ENCODE assay signal across 7 mouse cellular contexts in the genomic region with DNA sequence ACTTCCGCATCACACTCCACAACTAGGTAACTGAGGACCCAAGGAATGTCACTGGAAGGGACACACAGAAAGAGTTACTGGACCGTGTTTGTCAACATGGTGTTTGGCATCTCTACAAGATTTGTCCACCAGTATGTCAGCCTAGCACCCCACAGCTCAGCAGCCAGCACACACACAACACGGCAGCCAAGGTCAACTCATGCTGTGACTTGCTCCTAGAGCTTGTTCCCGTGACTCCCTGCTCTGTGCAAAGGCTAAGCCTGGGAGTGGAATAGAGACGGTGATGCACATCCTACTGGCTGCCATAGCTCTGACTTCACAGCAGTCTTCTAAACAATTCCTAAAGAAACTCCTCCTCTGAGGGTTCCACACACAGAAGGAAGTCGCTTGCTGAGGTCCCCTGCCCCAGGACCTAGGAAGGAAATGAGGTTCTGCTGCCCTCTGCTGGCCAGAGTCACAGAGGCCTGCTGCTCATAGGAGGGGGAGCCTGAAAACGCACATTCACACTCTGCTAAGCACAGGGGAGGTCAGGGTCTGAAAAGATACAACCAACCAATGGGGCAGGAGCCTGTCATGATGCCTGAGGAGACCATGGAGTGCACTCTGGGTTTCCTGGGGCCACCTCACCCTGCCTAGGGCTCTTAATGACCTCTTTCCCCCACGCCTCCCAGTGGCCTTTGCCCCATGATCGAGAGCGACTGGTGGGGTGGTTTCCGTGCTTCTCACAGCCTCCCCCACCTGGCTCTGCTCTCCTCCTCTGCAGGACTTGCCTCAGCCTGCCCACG. TPM values are rescaled to one million over a fixed set of nuclear protein-coding genes. Genes with fewer than 3 reads are reported as not detected.
DNase-seq lines count a peak whose midpoint lies in the region; ATAC-seq lines count a peak whose summit lies in the region.

No protein-coding gene starts in this region.

- H3K4me3 ChIP-seq in limb, embryonic 10.5 days = no peak overlapping the region
- H3K4me3 ChIP-seq in midbrain, embryonic 12.5 days = no peak overlapping the region

- peaks cover 87% of the 10 kb centered on the region for H3K36me3 ChIP-seq in limb, embryonic 10.5 days
- H3K36me3 ChIP-seq in midbrain, embryonic 12.5 days = peaks cover 75% of the 10 kb centered on the region

- peaks cover 15% of the 10 kb centered on the region for H3K4me1 ChIP-seq in limb, embryonic 10.5 days
- peaks cover 8% of the 10 kb centered on the region for H3K4me1 ChIP-seq in midbrain, embryonic 12.5 days

- peak; percentile 91 for ATAC-seq in inflammation-experienced regulatory T-cells, adult 6 months
- peak; percentile 76 for ATAC-seq in midbrain, embryonic 12.5 days (ENCODE audit: low FRiP score, low read depth)

- H3K27me3 ChIP-seq in limb, embryonic 10.5 days (ENCODE audit: low read depth, poor library complexity, severe bottlenecking) = no peaks in the 10 kb centered on the region
- H3K27me3 ChIP-seq in midbrain, embryonic 12.5 days = no peaks in the 10 kb centered on the region

- no peak overlapping the region; the same call in 1 of the 2 replicates for H3K9ac ChIP-seq in midbrain, embryonic 12.5 days (replicated peaks)

- H3K9me3 ChIP-seq in limb, embryonic 10.5 days (replicated peaks) = no peaks in the 10 kb centered on the region
- H3K9me3 ChIP-seq in midbrain, embryonic 12.5 days = no peaks in the 10 kb centered on the region

- H3K27ac ChIP-seq in limb, embryonic 10.5 days = no peak overlapping the region
- no peak overlapping the region for H3K27ac ChIP-seq in midbrain, embryonic 12.5 days (replicated peaks)

- DNase-seq in adrenal gland, adult 2 months = peak; percentile 82
- peak; percentile 95 for DNase-seq in embryo, embryonic 10 days (ENCODE audit: low spot score)
- peak; percentile 71 for DNase-seq in gastrocnemius, postnatal 25 days
- DNase-seq in limb, embryonic 10.5 days (ENCODE audit: low spot score) = peak; percentile 94
- peak; percentile 63 to 82 for DNase-seq in spleen, adult 18-20 months

- no peak overlapping the region for H3K4me2 ChIP-seq in midbrain, embryonic 12.5 days (replicated peaks)

- 54% methylated on average over 12 of the region's 12 CpGs for WGBS in limb, embryonic 10.5 days
- whole genome bisulfite sequencing in midbrain, embryonic 12.5 days = 48% methylated on average over 12 of the region's 12 CpGs

RNA-seq across cellular contexts. Expression of gene Fam207a, which starts 6.0 kb away (rescaled TPM):
- 10 to 100 TPM; 17.9 to 21.0 TPM for total RNA-seq in adrenal gland, adult 2 months (2021)
- 26.4 and 30.5 TPM in 2 replicates for polyA plus RNA-seq in adrenal gland, adult 2 months (2012; rRNA removed)
- 1 to 10 TPM; 6.2 to 6.7 TPM for total RNA-seq in gastrocnemius, postnatal 25 days (2021)
- polyA plus RNA-seq in inflammation-experienced regulatory T-cells, adult 6 months (2017; shearing (Covaris generic)) = 10 to 100 TPM; 13.7 to 16.1 (median 15.1) TPM
- polyA plus RNA-seq in limb, embryonic 10.5 days (2016; fragmentation: Nextera tagmentation; extraction: Ambion mirVana) = 51.0 and 51.8 TPM in 2 replicates
- 46.4 and 46.5 TPM in 2 replicates for polyA plus RNA-seq in midbrain, embryonic 12.5 days (2016; fragmentation: Nextera tagmentation; extraction: Ambion mirVana)

RNA-seq across cellular contexts. Expression of gene Itgb2, which starts 20.5 kb away (rescaled TPM):
- total RNA-seq in adrenal gland, adult 2 months (2021) = 1 to 10 TPM; 9.5 to 9.8 TPM
- polyA plus RNA-seq in adrenal gland, adult 2 months (2012; rRNA removed) = 5.1 and 7.4 TPM in 2 replicates
- total RNA-seq in gastrocnemius, postnatal 25 days (2021) = 1 to 10 TPM; 1.3 to 1.8 TPM
- polyA plus RNA-seq in inflammation-experienced regulatory T-cells, adult 6 months (2017; shearing (Covaris generic)) = 100 to 1,000 TPM; 493 to 517 (median 499) TPM
- 0.75 and 0.85 TPM in 2 replicates for polyA plus RNA-seq in limb, embryonic 10.5 days (2016; fragmentation: Nextera tagmentation; extraction: Ambion mirVana)
- polyA plus RNA-seq in midbrain, embryonic 12.5 days (2016; fragmentation: Nextera tagmentation; extraction: Ambion mirVana) = 0.81 and 0.98 TPM in 2 replicates

Comparison
In these comparisons a context has a peak if more than half of its experiments do, and no peak if none do; other contexts are left out.
1. RNA of gene Itgb2, which starts 20.5 kb away (polyA plus RNA-seq): 493 to 517 TPM in inflammation-experienced regulatory T-cells, adult 6 months; 5.1 to 7.4 TPM in adrenal gland, adult 2 months, 0.81 to 0.98 TPM in midbrain, embryonic 12.5 days and 0.75 to 0.85 TPM in limb, embryonic 10.5 days; every median in the first group is over 10 times any median in the second.
2. Peak in every context shown above with its lines, with median percentiles within 50 percentile points of each other: DNase-seq.